Mouse (Mus musculus): Measurements from ENCODE around the gene Tunar.

The Tunar gene

GRCm38 (mm10) chr12:105333570-105333969, at the start of gene Tunar:
Gene Tunar, plus strand, starts transcription at chr12:105333870.
- DNase-seq = no peak

GRCm38 (mm10) chr12:105312571-105313035, 21.1 kb upstream of the Tunar start:
- peak; percentile 75 for DNase-seq

- DNase-seq = no peak
These were observed 19.3 kb upstream of the Tunar start for GRCm38 (mm10) chr12:105314328-105314727.

GRCm38 (mm10) chr12:105322160-105322559, 11.5 kb upstream of the Tunar start:
- no peak for DNase-seq

- peak; percentile 86 for DNase-seq
These were observed 6.6 kb upstream of the Tunar start for GRCm38 (mm10) chr12:105327051-105327450.

GRCm38 (mm10) chr12:105328396-105328795, 5.3 kb upstream of the Tunar start:
- DNase-seq = no peak

GRCm38 (mm10) chr12:105336094-105336420, 2.4 kb downstream of the Tunar start:
- DNase-seq = no peak

- peak; percentile 67 for DNase-seq
These were observed 3.0 kb downstream of the Tunar start for GRCm38 (mm10) chr12:105336421-105337289.

- peak; percentile 63 for DNase-seq
These were observed 3.8 kb downstream of the Tunar start for GRCm38 (mm10) chr12:105337290-105338005.

GRCm38 (mm10) chr12:105338256-105338977, 4.7 kb downstream of the Tunar start:
- DNase-seq = peak; percentile 85

GRCm38 (mm10) chr12:105341523-105341922, 7.9 kb downstream of the Tunar start:
- DNase-seq = no peak

GRCm38 (mm10) chr12:105344460-105344859, 10.8 kb downstream of the Tunar start:
- DNase-seq = no peak

- DNase-seq = no peak
These were observed 13.2 kb downstream of the Tunar start for GRCm38 (mm10) chr12:105346861-105347260.

- DNase-seq = peak; percentile 94
These were observed 13.6 kb downstream of the Tunar start for GRCm38 (mm10) chr12:105347261-105347660.

- peak; percentile 85 for DNase-seq
These were observed 20.6 kb downstream of the Tunar start for GRCm38 (mm10) chr12:105354266-105354665.

GRCm38 (mm10) chr12:105354772-105355171, 21.1 kb downstream of the Tunar start:
- DNase-seq = no peak

- no peak for DNase-seq
These were observed 23.1 kb downstream of the Tunar start for GRCm38 (mm10) chr12:105356781-105357180.

GRCm38 (mm10) chr12:105363648-105364047, 30.0 kb downstream of the Tunar start:
- DNase-seq = no peak

GRCm38 (mm10) chr12:105374564-105374963, 40.9 kb downstream of the Tunar start:
- no peak for DNase-seq

- peak; percentile 58 for DNase-seq
These were observed 43.3 kb downstream of the Tunar start for GRCm38 (mm10) chr12:105376976-105377375.

GRCm38 (mm10) chr12:105382733-105383132, 49.1 kb downstream of the Tunar start:
- no peak for DNase-seq

GRCm38 (mm10) chr12:105394671-105395070, 61.0 kb downstream of the Tunar start:
- DNase-seq = no peak

- no peak for DNase-seq
These were observed 64.5 kb downstream of the Tunar start for GRCm38 (mm10) chr12:105398172-105398571.

All from cerebellum, adult 9-10 months (tissue).